Mouse (Mus musculus) liver, embryonic 16.5 days (tissue): ENCODE data around the gene Mapk3. TPM values are rescaled to one million over a fixed set of nuclear protein-coding genes. Genes with fewer than 3 reads are reported as not detected.

Experiments used
- polyA plus RNA-seq: library from polyadenylated mRNA; unstranded; fragments of >200 nt; fragmentation: Nextera tagmentation; extraction: Ambion mirVana; gene quantifications from 2 replicates; pipeline ENCODE4 v1.2.1, GENCODE M21; 2015

The Mapk3 gene
- polyA plus RNA-seq, 1 experiment from 2014 or later, result 22.3 TPM

Other genes with a start within 250 kb of the Mapk3 start
- gene Eif3c, start 193.2 kb upstream of the Mapk3 start, polyA plus RNA-seq, result 87.8 and 93.1 TPM in 2 replicates
- 2.3 and 2.4 TPM in 2 replicates for gene Apobr, start 174.7 kb upstream of the Mapk3 start, polyA plus RNA-seq
- gene Cln3, start 173.8 kb upstream of the Mapk3 start, polyA plus RNA-seq, result 11.7 and 11.9 TPM in 2 replicates
- gene Il27, start 164.7 kb upstream of the Mapk3 start, polyA plus RNA-seq, result 0.09 and 0.27 TPM in 2 replicates
- 4.2 and 5.8 TPM in 2 replicates for gene Nupr1, start 128.7 kb upstream of the Mapk3 start, polyA plus RNA-seq
- 20.8 and 28.6 TPM in 2 replicates for gene Sgf29, start 110.3 kb upstream of the Mapk3 start, polyA plus RNA-seq
- gene Sult1a1, start 83.2 kb upstream of the Mapk3 start, polyA plus RNA-seq, result 69.5 and 88.7 TPM in 2 replicates
- gene Bola2, start 64.2 kb upstream of the Mapk3 start, polyA plus RNA-seq, result 72.6 and 78.4 TPM in 2 replicates
- 2.4 and 2.8 TPM in 2 replicates for gene Slx1b, start 63.8 kb upstream of the Mapk3 start, polyA plus RNA-seq
- 98.9 and 105 TPM in 2 replicates for gene Coro1a, start 51.8 kb upstream of the Mapk3 start, polyA plus RNA-seq
- gene Gdpd3, start 6.7 kb downstream of the Mapk3 start, polyA plus RNA-seq, result 0.36 and 0.55 TPM in 2 replicates
- gene Ypel3, start 17.4 kb downstream of the Mapk3 start, polyA plus RNA-seq, result 102 and 119 TPM in 2 replicates
- gene Tbx6, start 21.9 kb downstream of the Mapk3 start, polyA plus RNA-seq, result 0.90 and 1.3 TPM in 2 replicates
- gene Ppp4c, start 32.9 kb downstream of the Mapk3 start, polyA plus RNA-seq, result 82.2 and 91.1 TPM in 2 replicates
- not detected in 2 replicates for gene Fam57b, start 38.1 kb downstream of the Mapk3 start, polyA plus RNA-seq
- not detected in 2 replicates for gene 4930451I11Rik, start 72.0 kb downstream of the Mapk3 start, polyA plus RNA-seq
- not detected in 2 replicates for gene Doc2a, start 87.8 kb downstream of the Mapk3 start, polyA plus RNA-seq
- gene Hirip3, start 102.4 kb downstream of the Mapk3 start, polyA plus RNA-seq, result 10.0 and 10.8 TPM in 2 replicates
- gene Ino80e, start 102.8 kb downstream of the Mapk3 start, polyA plus RNA-seq, result 25.7 and 26.6 TPM in 2 replicates
- gene Taok2, start 125.1 kb downstream of the Mapk3 start, polyA plus RNA-seq, result 11.7 and 13.2 TPM in 2 replicates
- gene Tmem219, start 163.3 kb downstream of the Mapk3 start, polyA plus RNA-seq, result 18.7 and 20.0 TPM in 2 replicates
- 3.2 and 3.8 TPM in 2 replicates for gene Kctd13, start 169.3 kb downstream of the Mapk3 start, polyA plus RNA-seq
- not detected in 2 replicates for gene Asphd1, start 190.0 kb downstream of the Mapk3 start, polyA plus RNA-seq
- 0.15 and 0.19 TPM in 2 replicates for gene Sez6l2, start 191.0 kb downstream of the Mapk3 start, polyA plus RNA-seq
- gene Cdipt, start 216.3 kb downstream of the Mapk3 start, polyA plus RNA-seq, result 39.5 and 42.6 TPM in 2 replicates
- gene Cdiptos, start 216.5 kb downstream of the Mapk3 start, polyA plus RNA-seq, result 0.30 and 0.74 TPM in 2 replicates